Mouse (Mus musculus): ENCODE results near the gene Asna1.

The Asna1 gene

DNA sequence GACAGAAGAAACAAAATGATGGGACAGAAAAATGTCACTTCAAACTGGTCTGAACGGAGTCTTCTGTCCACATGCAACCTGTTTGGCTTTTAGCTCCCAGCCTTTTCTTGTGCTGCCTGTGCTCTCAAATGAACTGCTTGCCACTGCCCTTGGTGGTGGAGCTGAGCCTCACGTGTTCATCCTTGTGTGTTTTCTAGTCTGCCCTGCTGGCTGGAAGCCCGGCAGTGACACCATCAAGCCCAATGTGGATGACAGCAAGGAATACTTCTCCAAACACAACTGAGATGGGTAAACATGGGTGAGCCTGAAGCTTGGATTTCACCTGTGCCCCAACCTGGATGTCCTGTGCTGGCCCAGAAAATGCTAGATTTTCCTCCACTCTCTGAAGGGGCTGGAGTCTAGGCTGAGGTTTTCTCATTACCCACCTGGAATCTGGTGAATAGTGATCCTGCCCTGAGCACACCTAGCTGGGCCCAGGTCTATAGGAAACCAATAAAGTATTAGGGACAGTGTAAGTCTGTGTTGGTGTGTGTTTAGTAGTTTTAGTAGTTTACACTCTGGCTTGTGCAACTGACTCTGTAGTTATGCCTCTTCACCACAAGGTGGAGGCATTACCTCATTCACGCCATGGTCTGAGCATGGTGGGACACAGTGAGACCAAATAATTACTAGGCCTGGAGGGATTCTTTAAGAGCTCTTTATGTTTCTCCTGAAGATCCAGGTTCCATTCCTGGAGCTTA lies 51.1 kb downstream of the Asna1 start:
- no peak for DNase-seq (ENCODE audit: low spot score)

DNA sequence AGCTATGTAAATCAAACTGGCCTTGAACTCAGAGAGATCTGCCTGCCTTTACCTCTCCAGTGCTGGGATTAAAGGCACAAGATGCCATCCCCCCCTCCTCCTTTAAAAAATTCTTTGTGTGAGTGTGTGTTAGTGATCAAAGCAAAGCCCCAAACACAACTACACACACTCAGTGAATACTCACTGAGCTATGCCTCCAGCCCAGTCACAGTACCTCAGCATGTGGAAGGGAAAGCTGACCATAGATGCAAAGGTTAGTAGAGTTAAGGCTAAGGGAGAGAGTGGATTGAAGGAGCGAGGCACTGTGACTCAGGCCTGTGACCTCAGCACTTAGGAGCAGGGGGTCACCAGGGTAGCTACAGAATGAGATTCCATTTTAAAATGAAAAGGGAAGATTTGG lies 52.0 kb downstream of the Asna1 start:
- DNase-seq (ENCODE audit: low spot score), result no peak

- peak; percentile 72 for DNase-seq (ENCODE audit: low spot score)
These were observed 54.2 kb downstream of the Asna1 start for GRCm38 (mm10) chr8:84970913-84971312.

GRCm38 (mm10) chr8:84970135-84970790 lies 54.8 kb downstream of the Asna1 start:
- no peak for DNase-seq (ENCODE audit: low spot score)

- DNase-seq (ENCODE audit: low spot score), result peak; percentile 66
These were observed 55.6 kb downstream of the Asna1 start, which contains the start of the genes Gm49661, Prdx2 and Rnaseh2a for GRCm38 (mm10) chr8:84969241-84970134. Gm49661 (minus strand) TSS chr8:84969433. Prdx2 (plus strand) TSS chr8:84969587. Rnaseh2a (minus strand) TSS chr8:84969767.

DNA sequence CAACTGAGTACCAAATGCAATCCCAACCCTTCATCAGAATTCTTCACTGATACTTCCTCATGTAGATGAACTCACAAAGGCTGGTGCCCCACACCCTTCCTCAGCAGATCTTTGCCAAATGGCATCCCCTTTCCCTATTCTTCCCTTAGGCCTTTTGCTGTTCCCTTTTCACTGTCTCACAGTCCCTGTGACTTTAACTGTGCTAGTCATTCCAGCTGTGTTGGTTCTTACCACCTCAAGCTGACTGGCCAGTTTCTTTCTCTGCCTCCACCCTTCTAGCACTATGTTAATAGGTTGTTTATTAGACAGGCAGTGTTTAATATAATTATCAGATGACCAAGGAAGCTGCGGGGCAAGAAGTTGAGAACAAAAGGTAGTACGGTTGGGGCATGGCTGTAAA lies 56.4 kb downstream of the Asna1 start:
- no peak for DNase-seq (ENCODE audit: low spot score)
